Mouse (Mus musculus) heart, embryonic 14.5 days (tissue): ENCODE results near the gene Samm50. TPM values are rescaled to one million over a fixed set of nuclear protein-coding genes. Genes with fewer than 3 reads are reported as not detected.

Experiments used
- ATAC-seq: fragments of 200-750 bp; cut with Nextera tagmentation; 2 replicates; pipeline ENCODE4 v1.8.0; 2017; ENCODE audit warnings: low read depth, moderate TSS enrichment; ENCODE audit not compliant: insufficient number of reproducible peaks, insufficient read depth, low FRiP score
- H3K27ac ChIP-seq, 2 experiments: fragments of 200-500 bp in 1 of 2; fragments of 300-500 bp in 1 of 2; sonication (generic) in 1 of 2; replicated peaks in 1 of 2; 2 replicates each; pipeline ENCODE4 v1.5.1; 2012 to 2014; ENCODE audit warnings: low read depth in 2 of 2, low read length in 2 of 2, control low read depth in 1 of 2, mild to moderate bottlenecking in 1 of 2, mixed read lengths in 1 of 2; ENCODE audit not compliant: control insufficient read depth in 1 of 2, insufficient read depth in 1 of 2
- H3K27me3 ChIP-seq: fragments of 300-500 bp; sonication (generic); 2 replicates; pipeline ENCODE4 v1.6.1; 2014; ENCODE audit warnings: mild to moderate bottlenecking, low read length, control low read depth; ENCODE audit not compliant: control insufficient read depth, insufficient read depth
- H3K36me3 ChIP-seq: fragments of 300-500 bp; sonication (generic); 2 replicates; pipeline ENCODE4 v1.6.1; 2014; ENCODE audit warnings: mild to moderate bottlenecking, control low read depth, low read length, mixed read lengths; ENCODE audit not compliant: control insufficient read depth, insufficient read depth
- H3K4me1 ChIP-seq, 2 experiments: fragments of 200-500 bp in 1 of 2; fragments of 300-500 bp in 1 of 2; sonication (generic) in 1 of 2; 2 replicates each; pipeline ENCODE4 v1.6.1; 2012 to 2014; ENCODE audit warnings: low read length in 2 of 2, control low read depth in 1 of 2, mixed read lengths in 1 of 2; ENCODE audit not compliant: control insufficient read depth in 2 of 2, insufficient read depth in 2 of 2
- H3K4me2 ChIP-seq: fragments of 300-500 bp; sonication (generic); 2 replicates; pipeline ENCODE4 v1.6.1; 2014; ENCODE audit warnings: mild to moderate bottlenecking, low read length
- H3K4me3 ChIP-seq, 2 experiments: fragments of 200-500 bp in 1 of 2; fragments of 300-500 bp in 1 of 2; sonication (generic) in 1 of 2; 2 replicates each; pipeline ENCODE4 v1.5.1; 2012 to 2014; ENCODE audit warnings: low read length in 2 of 2, mild to moderate bottlenecking in 2 of 2, control low read depth in 1 of 2, low read depth in 1 of 2, moderate library complexity in 1 of 2; ENCODE audit not compliant: control insufficient read depth in 1 of 2, insufficient read depth in 1 of 2
- H3K9ac ChIP-seq: fragments of 300-500 bp; sonication (generic); 2 replicates; pipeline ENCODE4 v1.6.1; 2014; ENCODE audit warnings: mild to moderate bottlenecking, low read length
- H3K9me3 ChIP-seq: fragments of 300-500 bp; sonication (generic); 2 replicates; pipeline ENCODE4 v1.6.1; 2016; ENCODE audit warnings: low read length, control low read depth; ENCODE audit not compliant: control insufficient read depth
- WGBS: fragments of 180-500 bp; shearing (Covaris S2); extraction: QIAGEN DNeasy Blood & Tissue Kit; methylation state at CpG from one replicate; pipeline ENCODE4 v1.1.7; 2014; 5-methylcytosine and 5-hydroxymethylcytosine counted together
- polyA plus RNA-seq: library from polyadenylated mRNA; unstranded; fragments of >200 nt; fragmentation: Nextera tagmentation; extraction: Ambion mirVana; gene quantifications from 2 replicates; pipeline ENCODE4 v1.2.1, GENCODE M21; 2014

The Samm50 gene
- polyA plus RNA-seq, 1 experiment from 2014 or later, result 88.2 TPM

- no peaks in the 10 kb centered on the region for H3K9me3 ChIP-seq
- peaks cover 4 to 7% of the 10 kb centered on the region in 2 experiments for H3K4me1 ChIP-seq
- no peak overlapping the region for H3K27ac ChIP-seq
- H3K4me2 ChIP-seq, result no peak overlapping the region
- H3K9ac ChIP-seq, result no peak overlapping the region
- H3K27me3 ChIP-seq, result no peaks in the 10 kb centered on the region
- no peak for ATAC-seq
- no peaks in the 10 kb centered on the region for H3K36me3 ChIP-seq
- H3K4me3 ChIP-seq, result no peak overlapping the region
- 40% methylated on average over 3 of the region's 3 CpGs for WGBS
Measured at GRCm38 (mm10) chr15:84189881-84190280, 2.2 kb upstream of the Samm50 start.

GRCm38 (mm10) chr15:84191724-84192057 is 350 bp upstream of the Samm50 start:
- peak overlapping the region; percentile 85 to 93 for H3K4me3 ChIP-seq
- H3K4me1 ChIP-seq, result peaks cover 4 to 7% of the 10 kb centered on the region in 2 experiments
- 2% methylated on average over 9 of the region's 9 CpGs for WGBS
- H3K4me2 ChIP-seq, result peak overlapping the region; percentile 79
- no peaks in the 10 kb centered on the region for H3K9me3 ChIP-seq
- H3K27ac ChIP-seq, result peak overlapping the region; percentile 49 to 99; a peak in 3 of 4 replicates
- no peak for ATAC-seq
- H3K36me3 ChIP-seq, result peaks cover 18% of the 10 kb centered on the region
- peak overlapping the region; percentile 95 for H3K9ac ChIP-seq
- no peaks in the 10 kb centered on the region for H3K27me3 ChIP-seq

- no peaks in the 10 kb centered on the region for H3K9me3 ChIP-seq
- no peak overlapping the region for H3K27ac ChIP-seq
- H3K4me3 ChIP-seq, result no peak overlapping the region
- H3K4me2 ChIP-seq, result no peak overlapping the region
- 83% methylated on average over 8 of the region's 8 CpGs for WGBS
- H3K36me3 ChIP-seq, result peaks cover 67% of the 10 kb centered on the region
- ATAC-seq, result no peak
- H3K27me3 ChIP-seq, result no peaks in the 10 kb centered on the region
- peaks cover 4 to 7% of the 10 kb centered on the region in 2 experiments for H3K4me1 ChIP-seq
- H3K9ac ChIP-seq, result no peak overlapping the region
Measured at GRCm38 (mm10) chr15:84196486-84197165, 4.6 kb downstream of the Samm50 start.

GRCm38 (mm10) chr15:84207327-84207726 is 15.3 kb downstream of the Samm50 start:
- Histone ChIP-seq H3K4me1 (peaks cover under 1 to 3% of the 10 kb centered on the region in 2 experiments), H3K27me3 (no peaks in the 10 kb centered on the region), H3K9ac (no peak overlapping the region), H3K27ac (no peak overlapping the region), H3K9me3 (no peaks in the 10 kb centered on the region), H3K4me3 (no peak overlapping the region), H3K4me2 (no peak overlapping the region), H3K36me3 (peaks cover 98% of the 10 kb centered on the region)
- 88% methylated on average over 4 of the region's 4 CpGs for WGBS
- ATAC-seq, result no peak

- H3K9me3 ChIP-seq, result no peaks in the 10 kb centered on the region
- no peak overlapping the region for H3K4me2 ChIP-seq
- H3K27me3 ChIP-seq, result no peaks in the 10 kb centered on the region
- no peak overlapping the region for H3K9ac ChIP-seq
- no peak overlapping the region for H3K4me3 ChIP-seq
- 0 out of 2 replicates have a peak, but pooled peaks have one; percentile 6 for ATAC-seq
- WGBS, result 60% methylated on average over 10 of the region's 11 CpGs
- peaks cover 13 to 17% of the 10 kb centered on the region in 2 experiments for H3K4me1 ChIP-seq
- peaks cover 86% of the 10 kb centered on the region for H3K36me3 ChIP-seq
- H3K27ac ChIP-seq, result peak overlapping the region; percentile 64 to 72
Measured at GRCm38 (mm10) chr15:84209517-84210412, 17.7 kb downstream of the Samm50 start.

GRCm38 (mm10) chr15:84210461-84210860 is 18.4 kb downstream of the Samm50 start:
- peaks cover 86% of the 10 kb centered on the region for H3K36me3 ChIP-seq
- WGBS, result 87% methylated on average over 13 of the region's 13 CpGs
- peaks cover 15 to 22% of the 10 kb centered on the region in 2 experiments for H3K4me1 ChIP-seq
- H3K9me3 ChIP-seq, result no peaks in the 10 kb centered on the region
- no peak overlapping the region for H3K4me3 ChIP-seq
- no peak overlapping the region for H3K9ac ChIP-seq
- H3K27me3 ChIP-seq, result no peaks in the 10 kb centered on the region
- no peak for ATAC-seq
- H3K27ac ChIP-seq, result peak overlapping the region; percentile 64 to 72
- no peak overlapping the region for H3K4me2 ChIP-seq

- H3K9me3 ChIP-seq, result no peaks in the 10 kb centered on the region
- ATAC-seq, result no peak
- H3K4me3 ChIP-seq, result no peak overlapping the region
- H3K27ac ChIP-seq, result no peak overlapping the region
- 91% methylated on average over 13 of the region's 13 CpGs for WGBS
- no peak overlapping the region for H3K4me2 ChIP-seq
- peaks cover 82% of the 10 kb centered on the region for H3K36me3 ChIP-seq
- peaks cover 15 to 22% of the 10 kb centered on the region in 2 experiments for H3K4me1 ChIP-seq
- no peaks in the 10 kb centered on the region for H3K27me3 ChIP-seq
- H3K9ac ChIP-seq, result no peak overlapping the region
Measured at GRCm38 (mm10) chr15:84210941-84211340, 18.9 kb downstream of the Samm50 start.
